Mouse (Mus musculus): Measurements from ENCODE around the gene Mdm4.

- TF ChIP-seq POLR2A (IDR thresholded peaks at IDR 0.05; ENCODE audit: low read depth, low read length), result no peak
- TF ChIP-seq CTCF (IDR thresholded peaks at IDR 0.05; ENCODE audit: borderline replicate concordance, insufficient read depth, low read length), result no peak
Observed at GRCm38 (mm10) chr1:132930291-132930690, 100.1 kb downstream of the Mdm4 start.

Data from embryonic fibroblast, embryonic 13.5 days (primary cell).